Mouse (Mus musculus) liver, embryonic 16.5 days (tissue): ENCODE results near the gene Cacna2d3. TPM values are rescaled to one million over a fixed set of nuclear protein-coding genes. Genes with fewer than 3 reads are reported as not detected.

ENCODE experiments used
- ATAC-seq: fragments of 200-750 bp; cut with Nextera tagmentation; 2 replicates; pipeline ENCODE4 v1.8.0; 2017; ENCODE audit warnings: low read depth, mild to moderate bottlenecking, moderate number of reproducible peaks, moderate library complexity
- H3K27ac ChIP-seq: fragments of 300-500 bp; sonication (generic); 2 replicates; pipeline ENCODE4 v1.5.1; 2014; ENCODE audit warnings: mild to moderate bottlenecking, low read length
- H3K27me3 ChIP-seq: fragments of 300-500 bp; sonication (generic); 2 replicates; pipeline ENCODE4 v1.6.1; 2014; ENCODE audit warnings: low read depth, low read length, mixed read lengths; ENCODE audit not compliant: control insufficient read depth, insufficient read depth
- H3K36me3 ChIP-seq: fragments of 300-500 bp; sonication (generic); 2 replicates; pipeline ENCODE4 v1.6.1; 2014; ENCODE audit warnings: mild to moderate bottlenecking; ENCODE audit not compliant: control insufficient read depth, insufficient read depth
- H3K4me1 ChIP-seq: fragments of 300-500 bp; sonication (generic); 2 replicates; pipeline ENCODE4 v1.6.1; 2014; ENCODE audit warnings: low read depth, low read length, mixed read lengths; ENCODE audit not compliant: control insufficient read depth
- H3K4me2 ChIP-seq: fragments of 300-500 bp; sonication (generic); 2 replicates; pipeline ENCODE4 v1.6.1; 2014; ENCODE audit warnings: low read depth, low read length, mixed read lengths
- H3K4me3 ChIP-seq: fragments of 300-500 bp; sonication (generic); 2 replicates; pipeline ENCODE4 v1.5.1; 2014; ENCODE audit warnings: low read depth, mild to moderate bottlenecking, low read length
- H3K9ac ChIP-seq: fragments of 300-500 bp; sonication (generic); 2 replicates; pipeline ENCODE4 v1.6.1; 2014; ENCODE audit warnings: low read depth, low read length
- H3K9me3 ChIP-seq: fragments of 300-500 bp; sonication (generic); replicated peaks from 2 replicates; pipeline ENCODE4 v1.6.1; 2016; ENCODE audit warnings: low read length; ENCODE audit not compliant: control insufficient read depth
- WGBS: fragments of 180-500 bp; shearing (Covaris S2); extraction: QIAGEN DNeasy Blood & Tissue Kit; methylation state at CpG from one replicate; pipeline ENCODE4 v1.1.7; 2014; ENCODE audit not compliant: insufficient replicate concordance; 5-methylcytosine and 5-hydroxymethylcytosine counted together
- polyA plus RNA-seq: library from polyadenylated mRNA; unstranded; fragments of >200 nt; fragmentation: Nextera tagmentation; extraction: Ambion mirVana; gene quantifications from 2 replicates; pipeline ENCODE4 v1.2.1, GENCODE M21; 2015

The Cacna2d3 gene
- polyA plus RNA-seq, 1 experiment from 2014 or later, result 0.02 TPM

DNA sequence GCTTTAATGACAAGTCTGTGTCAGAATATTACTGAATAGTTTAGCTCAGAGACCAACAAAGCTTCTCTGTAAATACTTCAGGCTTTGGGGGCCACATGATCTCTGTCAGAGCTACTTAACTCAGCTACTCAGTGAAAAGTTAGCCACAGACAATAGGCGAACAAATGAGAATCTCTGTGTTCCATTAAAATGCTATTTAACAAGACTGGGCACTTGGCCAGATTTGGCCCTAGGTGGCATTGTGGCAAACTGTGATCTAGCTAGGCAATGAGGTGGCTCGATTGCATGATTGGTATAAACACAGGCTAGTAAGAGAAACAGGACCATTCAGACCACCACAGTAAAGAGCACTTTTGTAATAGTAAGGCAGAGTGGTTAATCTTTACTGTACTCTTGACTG lies 478.1 kb downstream of the Cacna2d3 start:
- H3K9ac ChIP-seq, result no peak overlapping the region
- H3K4me3 ChIP-seq, result no peak overlapping the region
- H3K36me3 ChIP-seq, result no peaks in the 10 kb centered on the region
- no peak overlapping the region for H3K4me2 ChIP-seq
- H3K4me1 ChIP-seq, result no peaks in the 10 kb centered on the region
- H3K9me3 ChIP-seq, result no peaks in the 10 kb centered on the region
- H3K27me3 ChIP-seq, result no peaks in the 10 kb centered on the region
- 58% methylated on average over 2 of the region's 2 CpGs for WGBS
- no peak for ATAC-seq
- no peak overlapping the region for H3K27ac ChIP-seq

- no peaks in the 10 kb centered on the region for H3K36me3 ChIP-seq
- ATAC-seq, result no peak
- no peak overlapping the region for H3K4me2 ChIP-seq
- 38% methylated on average over 3 of the region's 3 CpGs for WGBS
- no peaks in the 10 kb centered on the region for H3K9me3 ChIP-seq
- H3K4me1 ChIP-seq, result no peaks in the 10 kb centered on the region
- H3K9ac ChIP-seq, result no peak overlapping the region
- no peak overlapping the region for H3K27ac ChIP-seq
- H3K27me3 ChIP-seq, result no peaks in the 10 kb centered on the region
- H3K4me3 ChIP-seq, result no peak overlapping the region
Measured at GRCm38 (mm10) chr14:29238446-29238845, 483.2 kb downstream of the Cacna2d3 start.

- no peaks in the 10 kb centered on the region for H3K36me3 ChIP-seq
- H3K4me2 ChIP-seq, result no peak overlapping the region
- H3K4me1 ChIP-seq, result no peaks in the 10 kb centered on the region
- no peak overlapping the region for H3K27ac ChIP-seq
- H3K4me3 ChIP-seq, result no peak overlapping the region
- WGBS, result 59% methylated on average over 19 of the region's 19 CpGs
- H3K27me3 ChIP-seq, result no peaks in the 10 kb centered on the region
- no peak overlapping the region for H3K9ac ChIP-seq
- no peak for ATAC-seq
- H3K9me3 ChIP-seq, result no peaks in the 10 kb centered on the region
Measured at GRCm38 (mm10) chr14:29228976-29229716, 492.5 kb downstream of the Cacna2d3 start.

DNA sequence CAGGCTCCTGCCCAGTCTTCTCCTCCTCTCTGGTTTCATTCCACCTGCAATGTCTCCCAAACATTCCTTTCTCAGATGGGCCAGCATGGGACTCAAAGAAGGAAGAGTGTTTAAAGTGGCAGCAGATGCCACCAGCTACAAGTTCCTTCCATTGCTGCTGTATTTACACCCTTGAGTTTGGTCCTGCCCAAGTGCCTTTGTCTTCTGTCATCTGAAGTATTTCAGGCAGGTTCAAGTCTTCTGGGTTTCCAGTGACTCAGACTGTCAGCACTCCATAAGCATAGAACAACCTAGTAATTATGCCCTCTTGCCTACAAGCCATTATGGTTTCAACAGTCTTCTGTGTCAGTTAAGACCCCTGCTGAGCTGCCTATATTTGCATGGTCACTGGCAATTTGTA lies 493.2 kb downstream of the Cacna2d3 start:
- Histone ChIP-seq H3K4me2 (no peak overlapping the region), H3K9ac (no peak overlapping the region), H3K4me1 (no peaks in the 10 kb centered on the region), H3K36me3 (no peaks in the 10 kb centered on the region), H3K4me3 (no peak overlapping the region), H3K27me3 (no peaks in the 10 kb centered on the region), H3K27ac (no peak overlapping the region), H3K9me3 (no peaks in the 10 kb centered on the region)
- ATAC-seq, result no peak

GRCm38 (mm10) chr14:29227959-29228358 lies 493.7 kb downstream of the Cacna2d3 start:
- Histone ChIP-seq H3K9me3 (no peaks in the 10 kb centered on the region), H3K4me2 (no peak overlapping the region), H3K27me3 (no peaks in the 10 kb centered on the region), H3K27ac (no peak overlapping the region), H3K4me3 (no peak overlapping the region), H3K9ac (no peak overlapping the region), H3K36me3 (no peaks in the 10 kb centered on the region), H3K4me1 (no peaks in the 10 kb centered on the region)
- no peak for ATAC-seq
- WGBS, result 59% methylated on average over 2 of the region's 2 CpGs

DNA sequence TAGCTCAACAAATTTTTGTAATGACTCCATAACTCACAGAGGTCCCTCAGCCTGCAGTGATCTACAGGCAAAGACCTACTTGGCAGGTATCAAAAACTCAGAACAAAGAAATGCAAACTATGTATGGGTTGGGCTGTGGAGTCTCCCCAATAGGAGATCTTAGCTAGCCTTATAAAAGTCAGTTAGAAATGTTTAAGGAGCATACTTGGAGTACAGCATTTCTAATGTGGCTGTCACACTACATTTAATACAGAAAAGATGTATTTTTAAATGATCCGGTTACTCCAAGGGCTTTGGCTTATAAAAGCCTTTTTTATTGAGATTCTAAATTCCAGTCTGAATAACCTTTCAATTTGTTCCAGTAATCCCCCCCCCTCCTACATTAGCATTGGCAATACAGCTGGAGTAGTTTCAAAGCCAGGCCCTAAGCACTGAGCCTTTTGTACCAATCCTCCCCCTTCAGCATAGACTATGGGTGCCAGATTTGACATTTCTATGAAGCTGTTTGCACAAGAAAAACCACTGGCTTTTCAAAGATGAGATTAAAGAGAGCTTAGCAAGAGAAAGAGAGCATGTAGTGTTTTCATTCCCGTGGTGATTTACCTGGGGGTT lies 495.8 kb downstream of the Cacna2d3 start:
- Histone ChIP-seq H3K27ac (no peak overlapping the region), H3K27me3 (no peaks in the 10 kb centered on the region), H3K36me3 (no peaks in the 10 kb centered on the region), H3K4me2 (no peak overlapping the region), H3K4me1 (no peaks in the 10 kb centered on the region), H3K4me3 (no peak overlapping the region), H3K9me3 (no peaks in the 10 kb centered on the region), H3K9ac (no peak overlapping the region)
- WGBS, result 42% methylated on average over 2 of the region's 2 CpGs
- ATAC-seq, result no peak

DNA sequence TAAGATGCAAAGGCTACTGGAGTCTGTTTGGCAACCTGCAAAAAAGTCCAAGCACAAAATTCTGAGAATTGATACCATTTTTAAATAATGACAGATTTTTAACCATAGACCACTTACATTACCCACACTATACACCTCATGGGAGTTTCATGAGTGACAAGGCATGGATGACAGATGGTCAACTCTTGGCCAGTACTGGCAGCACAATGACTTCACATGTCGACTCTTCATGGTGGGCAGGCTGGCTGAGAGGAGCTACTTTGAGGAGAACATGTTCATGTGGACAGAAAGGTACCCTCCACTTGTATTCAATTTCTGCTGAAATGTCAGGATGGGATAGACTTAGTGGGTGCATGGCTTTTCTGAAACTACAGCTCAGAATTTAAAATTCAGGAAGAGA lies 498.7 kb downstream of the Cacna2d3 start:
- Histone ChIP-seq H3K4me3 (no peak overlapping the region), H3K9ac (no peak overlapping the region), H3K27me3 (no peaks in the 10 kb centered on the region), H3K9me3 (no peaks in the 10 kb centered on the region), H3K27ac (no peak overlapping the region), H3K4me1 (no peaks in the 10 kb centered on the region), H3K36me3 (no peaks in the 10 kb centered on the region), H3K4me2 (no peak overlapping the region)
- 51% methylated on average over 1 of the region's 1 CpGs for WGBS
- no peak for ATAC-seq

GRCm38 (mm10) chr14:29222191-29222882 lies 499.3 kb downstream of the Cacna2d3 start:
- no peak for ATAC-seq
- 49% methylated on average over 4 of the region's 4 CpGs for WGBS
- H3K4me1 ChIP-seq, result no peaks in the 10 kb centered on the region
- H3K4me3 ChIP-seq, result no peak overlapping the region
- no peaks in the 10 kb centered on the region for H3K36me3 ChIP-seq
- no peak overlapping the region for H3K9ac ChIP-seq
- no peaks in the 10 kb centered on the region for H3K27me3 ChIP-seq
- H3K9me3 ChIP-seq, result no peaks in the 10 kb centered on the region
- H3K4me2 ChIP-seq, result no peak overlapping the region
- no peak overlapping the region for H3K27ac ChIP-seq

DNA sequence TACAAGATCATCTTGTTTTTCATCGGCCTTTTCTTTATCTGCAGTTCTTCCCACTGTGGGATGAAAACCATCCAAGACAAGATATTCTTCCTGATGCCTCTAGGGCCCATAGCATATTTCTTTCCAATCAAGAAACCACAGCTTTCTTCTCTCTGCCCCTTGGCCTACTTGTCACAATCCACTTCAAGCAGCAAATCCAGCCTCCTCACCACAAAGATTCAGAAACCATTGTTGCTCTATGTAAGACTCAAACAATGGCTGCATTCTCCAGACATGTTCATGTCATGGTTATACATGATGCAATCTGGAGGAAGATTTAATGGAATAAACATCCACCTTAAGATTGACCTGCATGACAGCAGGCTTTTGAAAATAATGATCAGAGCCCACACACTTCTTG lies 505.6 kb downstream of the Cacna2d3 start:
- H3K4me2 ChIP-seq, result no peak overlapping the region
- H3K9me3 ChIP-seq, result no peaks in the 10 kb centered on the region
- H3K27ac ChIP-seq, result no peak overlapping the region
- WGBS, result 74% methylated on average over 1 of the region's 1 CpGs
- ATAC-seq, result no peak
- no peaks in the 10 kb centered on the region for H3K27me3 ChIP-seq
- no peak overlapping the region for H3K9ac ChIP-seq
- no peaks in the 10 kb centered on the region for H3K36me3 ChIP-seq
- no peaks in the 10 kb centered on the region for H3K4me1 ChIP-seq
- H3K4me3 ChIP-seq, result no peak overlapping the region
